Mouse (Mus musculus) ES-Bruce4 (cell line): ENCODE results near the gene Slc35e4. TPM values are rescaled to one million over a fixed set of nuclear protein-coding genes. Genes with fewer than 3 reads are reported as not detected.

Experiments
- H3K27ac ChIP-seq: 2 replicates; pipeline ENCODE4 v1.5.1; 2012; ENCODE audit warnings: low read length, inconsistent platforms; ENCODE audit not compliant: insufficient read depth
- H3K27me3 ChIP-seq: 2 replicates; pipeline ENCODE4 v1.6.1; 2012; ENCODE audit warnings: mild to moderate bottlenecking, low read length, inconsistent platforms; ENCODE audit not compliant: control insufficient read depth, poor library complexity, insufficient read depth, severe bottlenecking
- H3K36me3 ChIP-seq: 2 replicates; pipeline ENCODE4 v1.6.1; 2012; ENCODE audit warnings: inconsistent platforms, mild to moderate bottlenecking, low read length, moderate library complexity; ENCODE audit not compliant: control insufficient read depth, poor library complexity, insufficient read depth, severe bottlenecking
- H3K4me1 ChIP-seq: one replicate; pipeline ENCODE4 v1.8.1; 2011; ENCODE audit warnings: low read length; ENCODE audit not compliant: control insufficient read depth, insufficient read depth
- H3K4me3 ChIP-seq: 2 replicates; pipeline ENCODE4 v1.5.1; 2011; ENCODE audit warnings: low read depth, mild to moderate bottlenecking, low read length
- H3K9ac ChIP-seq: 2 replicates; pipeline ENCODE4 v1.6.1; 2012; ENCODE audit warnings: low read depth, mild to moderate bottlenecking, inconsistent platforms; ENCODE audit not compliant: poor library complexity, severe bottlenecking
- H3K9me3 ChIP-seq: replicated peaks from 2 replicates; pipeline ENCODE4 v1.6.1; 2012; ENCODE audit warnings: mild to moderate bottlenecking, low read length, inconsistent platforms; ENCODE audit not compliant: control insufficient read depth, poor library complexity, insufficient read depth, severe bottlenecking
- CTCF ChIP-seq: IDR thresholded peaks from one replicate; pipeline ENCODE4 v1.8.1; 2011; ENCODE audit warnings: low read depth, low read length
- EP300 ChIP-seq: IDR thresholded peaks from 2 replicates; pipeline ENCODE4 v1.6.1; 2011; ENCODE audit warnings: low read depth, low read length; ENCODE audit not compliant: insufficient read depth
- POLR2A ChIP-seq: IDR thresholded peaks from one replicate; pipeline ENCODE4 v1.8.1; 2011; ENCODE audit warnings: low read length; ENCODE audit not compliant: insufficient read depth
- polyA plus RNA-seq: library from polyadenylated mRNA; stranded (reverse); fragments of >200 nt; gene quantifications from 2 replicates; pipeline ENCODE4 v1.2.4, GENCODE M21; 2011; ENCODE audit warnings: low read depth; ENCODE audit not compliant: missing spikeins, insufficient read depth, insufficient read length

The Slc35e4 gene
- polyA plus RNA-seq, 1 experiment: 3.1 TPM

GRCm38 (mm10) chr11:3946386-3946785, 31.9 kb upstream of the Slc35e4 start:
- H3K4me1 ChIP-seq: no peaks in the 10 kb centered on the region
- H3K9ac ChIP-seq: no peak overlapping the region
- no peaks in the 10 kb centered on the region for H3K36me3 ChIP-seq
- peak overlapping the region; percentile 51 for H3K27ac ChIP-seq
- H3K9me3 ChIP-seq: no peaks in the 10 kb centered on the region
- TF ChIP-seq EP300: no peak
- H3K27me3 ChIP-seq: no peaks in the 10 kb centered on the region
- no peak overlapping the region for H3K4me3 ChIP-seq

- Histone ChIP-seq H3K4me3 (no peak overlapping the region), H3K36me3 (no peaks in the 10 kb centered on the region), H3K4me1 (no peaks in the 10 kb centered on the region), H3K9me3 (no peaks in the 10 kb centered on the region), H3K27me3 (no peaks in the 10 kb centered on the region), H3K27ac (no peak overlapping the region), H3K9ac (no peak overlapping the region)
- TF ChIP-seq EP300 (no peak), POLR2A (no peak), CTCF (no peak)
These were observed 26.9 kb upstream of the Slc35e4 start for GRCm38 (mm10) chr11:3941371-3941770.

- no peaks in the 10 kb centered on the region for H3K4me1 ChIP-seq
- no peaks in the 10 kb centered on the region for H3K9me3 ChIP-seq
- no peaks in the 10 kb centered on the region for H3K36me3 ChIP-seq
These were observed 22.9 kb upstream of the Slc35e4 start for GRCm38 (mm10) chr11:3937321-3937874.

GRCm38 (mm10) chr11:3936318-3936717, 21.9 kb upstream of the Slc35e4 start:
- TF ChIP-seq POLR2A (no peak), CTCF (no peak), EP300 (no peak)
- H3K4me1 ChIP-seq: no peaks in the 10 kb centered on the region
- no peak overlapping the region for H3K9ac ChIP-seq
- H3K27me3 ChIP-seq: no peaks in the 10 kb centered on the region
- H3K9me3 ChIP-seq: no peaks in the 10 kb centered on the region
- H3K36me3 ChIP-seq: no peaks in the 10 kb centered on the region
- H3K27ac ChIP-seq: no peak overlapping the region
- no peak overlapping the region for H3K4me3 ChIP-seq

More at GRCm38 (mm10) chr11:3937321-3937874, 22.9 kb upstream of the Slc35e4 start:
- Histone ChIP-seq H3K4me3 (no peak overlapping the region), H3K27me3 (no peaks in the 10 kb centered on the region), H3K9ac (no peak overlapping the region), H3K27ac (no peak overlapping the region)
- no peak for TF ChIP-seq EP300
- TF ChIP-seq CTCF: no peak
- no peak for TF ChIP-seq POLR2A

GRCm38 (mm10) chr11:3935135-3935534, 20.7 kb upstream of the Slc35e4 start:
- no peaks in the 10 kb centered on the region for H3K27me3 ChIP-seq
- no peaks in the 10 kb centered on the region for H3K36me3 ChIP-seq
- H3K4me1 ChIP-seq: no peaks in the 10 kb centered on the region
- H3K27ac ChIP-seq: no peak overlapping the region
- TF ChIP-seq CTCF: no peak
- no peak for TF ChIP-seq POLR2A
- no peak for TF ChIP-seq EP300
- H3K9ac ChIP-seq: no peak overlapping the region
- H3K4me3 ChIP-seq: no peak overlapping the region
- H3K9me3 ChIP-seq: no peaks in the 10 kb centered on the region

GRCm38 (mm10) chr11:3933756-3934285, 19.4 kb upstream of the Slc35e4 start:
- Histone ChIP-seq H3K9ac (no peak overlapping the region), H3K4me3 (no peak overlapping the region), H3K9me3 (no peaks in the 10 kb centered on the region), H3K4me1 (no peaks in the 10 kb centered on the region), H3K27ac (no peak overlapping the region), H3K27me3 (no peaks in the 10 kb centered on the region), H3K36me3 (no peaks in the 10 kb centered on the region)
- no peak for TF ChIP-seq POLR2A
- no peak for TF ChIP-seq EP300
- TF ChIP-seq CTCF: no peak
